Mouse (Mus musculus): ENCODE data around the gene Atpif1. TPM values are rescaled to one million over a fixed set of nuclear protein-coding genes. Genes with fewer than 3 reads are reported as not detected.

Gene Atpif1
- polyA plus RNA-seq, 1 experiment: 477 TPM

DNA sequence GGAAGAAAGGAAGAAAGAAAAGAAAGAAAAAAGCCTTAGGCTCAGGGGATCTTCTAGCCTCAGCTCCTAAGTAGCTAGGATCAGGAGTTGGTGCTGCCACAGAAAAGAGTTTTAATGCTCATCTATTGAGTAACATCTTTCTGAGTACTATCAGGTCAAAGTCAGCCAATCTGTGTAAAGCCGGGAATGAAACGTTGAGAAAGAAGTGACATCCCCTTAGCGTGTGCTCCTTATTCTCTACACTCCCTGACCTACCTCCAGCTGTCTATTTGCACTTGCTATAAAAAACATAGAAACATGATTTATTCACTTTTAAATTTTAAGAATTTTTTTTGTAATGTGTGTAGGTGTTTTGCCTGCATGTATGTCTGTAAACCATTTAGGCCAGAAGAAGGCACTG is 14.3 kb downstream of the Atpif1 start:
- no peak overlapping the region for H3K4me3 ChIP-seq
- no peak for TF ChIP-seq E2F4 (IDR thresholded peaks at IDR 0.05; ENCODE audit: insufficient read depth)
- TF ChIP-seq REST (IDR thresholded peaks at IDR 0.05; ENCODE audit: insufficient read depth, insufficient read length): no peak
- TF ChIP-seq TCF12 (IDR thresholded peaks at IDR 0.05; ENCODE audit: insufficient read depth, poor library complexity, severe bottlenecking): no peak
- no peak for TF ChIP-seq MAX (IDR thresholded peaks at IDR 0.05; ENCODE audit: low read depth)
- no peak for TF ChIP-seq USF1 (IDR thresholded peaks at IDR 0.05; ENCODE audit: low read depth)
- TF ChIP-seq CEBPB (IDR thresholded peaks at IDR 0.05; ENCODE audit: insufficient read depth, poor library complexity, severe bottlenecking): no peak
- no peak for TF ChIP-seq POLR2A (IDR thresholded peaks at IDR 0.05; ENCODE audit: insufficient read length, low read depth)
- TF ChIP-seq MYOD1 (IDR thresholded peaks at IDR 0.05; ENCODE audit: control insufficient read depth in 1 of 3, insufficient read length in 2 of 3, low read depth in 2 of 3): no peak
- no peak for TF ChIP-seq POLR2AphosphoS2 (IDR thresholded peaks at IDR 0.05; ENCODE audit: insufficient read length, low read depth)
- TF ChIP-seq TCF3 (IDR thresholded peaks at IDR 0.05; ENCODE audit: insufficient read length, low read depth): no peak
- no peak for TF ChIP-seq MYOG (IDR thresholded peaks at IDR 0.05; ENCODE audit: control insufficient read depth in 1 of 3, insufficient read depth in 1 of 3, insufficient read length in 2 of 3, low read depth in 2 of 3)
- TF ChIP-seq SRF (IDR thresholded peaks at IDR 0.05; ENCODE audit: control insufficient read depth, insufficient read length, low read depth): no peak
- no peaks in the 10 kb centered on the region for H3K36me3 ChIP-seq (ENCODE audit: control insufficient read depth, insufficient read depth)
- no peaks in the 10 kb centered on the region for H3K79me2 ChIP-seq (ENCODE audit: control insufficient read depth, insufficient read depth)
- no peak overlapping the region for H3ac ChIP-seq (ENCODE audit: control insufficient read depth, insufficient read length)
- no peaks in the 10 kb centered on the region for H3K27me3 ChIP-seq (ENCODE audit: control insufficient read depth, insufficient read depth, insufficient read length)
- no peak overlapping the region for H3K4me2 ChIP-seq (ENCODE audit: low read depth)

DNA sequence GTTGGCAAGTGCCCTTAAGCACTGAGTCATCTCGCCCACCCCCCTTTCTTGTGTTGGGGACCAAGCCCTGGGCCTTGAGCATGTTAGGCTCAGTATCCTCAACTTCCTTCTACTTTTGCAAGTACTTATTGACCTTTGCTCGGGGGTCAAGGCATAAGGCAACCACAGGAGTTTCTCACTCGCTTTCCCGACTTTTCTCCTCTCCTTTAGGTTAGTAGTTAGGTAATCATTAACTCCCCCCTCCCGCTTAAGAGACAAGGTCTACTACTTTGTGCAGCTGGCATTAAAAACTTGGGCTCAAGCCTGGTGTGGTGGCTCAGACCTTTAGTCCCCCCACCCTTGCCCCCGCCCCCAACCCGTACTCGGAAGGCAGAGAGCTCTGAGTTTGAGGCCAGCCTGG is 15.4 kb downstream of the Atpif1 start:
- no peaks in the 10 kb centered on the region for H3K27me3 ChIP-seq (ENCODE audit: control insufficient read depth, insufficient read depth, insufficient read length)
- no peak overlapping the region for H3ac ChIP-seq (ENCODE audit: control insufficient read depth, insufficient read length)
- TF ChIP-seq MYOD1 (IDR thresholded peaks at IDR 0.05; ENCODE audit: control insufficient read depth in 1 of 3, insufficient read length in 2 of 3, low read depth in 2 of 3): no peak
- TF ChIP-seq TCF3 (IDR thresholded peaks at IDR 0.05; ENCODE audit: insufficient read length, low read depth): no peak
- no peak for TF ChIP-seq USF1 (IDR thresholded peaks at IDR 0.05; ENCODE audit: low read depth)
- no peak for TF ChIP-seq TCF12 (IDR thresholded peaks at IDR 0.05; ENCODE audit: insufficient read depth, poor library complexity, severe bottlenecking)
- TF ChIP-seq SRF (IDR thresholded peaks at IDR 0.05; ENCODE audit: control insufficient read depth, insufficient read length, low read depth): no peak
- no peak for TF ChIP-seq POLR2AphosphoS2 (IDR thresholded peaks at IDR 0.05; ENCODE audit: insufficient read length, low read depth)
- no peak for TF ChIP-seq MAX (IDR thresholded peaks at IDR 0.05; ENCODE audit: low read depth)
- no peak for TF ChIP-seq REST (IDR thresholded peaks at IDR 0.05; ENCODE audit: insufficient read depth, insufficient read length)
- no peak for TF ChIP-seq POLR2A (IDR thresholded peaks at IDR 0.05; ENCODE audit: insufficient read length, low read depth)
- H3K36me3 ChIP-seq (ENCODE audit: control insufficient read depth, insufficient read depth): no peaks in the 10 kb centered on the region
- H3K4me3 ChIP-seq: no peak overlapping the region
- no peaks in the 10 kb centered on the region for H3K79me2 ChIP-seq (ENCODE audit: control insufficient read depth, insufficient read depth)
- no peak overlapping the region for H3K4me2 ChIP-seq (ENCODE audit: low read depth)

DNA sequence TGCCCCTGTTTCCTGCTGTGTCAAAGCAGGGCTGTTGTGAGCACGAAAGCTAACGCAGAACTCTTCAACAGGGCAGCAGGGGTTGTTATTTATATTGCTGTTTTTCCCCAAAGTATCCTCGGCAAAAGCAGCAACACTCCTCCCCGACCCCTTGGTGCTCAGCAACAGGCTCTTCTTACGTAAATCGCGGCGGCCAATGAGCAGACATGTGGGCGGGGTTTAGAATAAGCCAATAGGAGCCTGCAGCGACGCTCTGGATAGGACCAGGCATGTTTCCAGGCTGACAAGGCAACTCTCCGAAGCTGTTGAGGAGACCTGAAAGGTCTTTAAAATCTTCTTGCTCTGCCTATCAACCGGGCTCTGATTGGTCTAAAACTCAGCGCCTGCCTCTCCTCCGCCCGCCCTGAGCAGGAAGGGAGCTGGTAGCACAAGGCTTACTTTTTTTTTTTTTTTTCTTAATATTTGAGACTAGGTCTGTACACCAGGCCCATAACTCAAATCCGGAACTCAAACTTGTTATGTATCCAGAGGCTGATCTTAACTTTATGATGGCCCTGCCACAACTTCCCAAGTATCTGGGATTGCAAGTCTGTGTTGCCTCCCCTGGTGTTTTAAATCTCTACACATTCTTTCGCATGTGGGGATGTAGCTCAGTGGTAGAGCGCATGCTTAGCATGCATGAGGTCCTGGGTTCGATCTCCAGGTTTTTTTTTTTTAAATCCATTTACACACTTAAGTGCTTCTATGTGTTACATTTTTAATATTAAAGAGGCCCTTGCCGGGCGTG is 17.9 kb downstream of the Atpif1 start:
- TF ChIP-seq POLR2AphosphoS2 (IDR thresholded peaks at IDR 0.05; ENCODE audit: insufficient read length, low read depth): peak; percentile 74
- no peak for TF ChIP-seq E2F4 (IDR thresholded peaks at IDR 0.05; ENCODE audit: insufficient read depth)
- peak; percentile 71 for TF ChIP-seq POLR2A (IDR thresholded peaks at IDR 0.05; ENCODE audit: insufficient read length, low read depth)
- Histone ChIP-seq H3K79me2 (ENCODE audit: control insufficient read depth, insufficient read depth) (no peaks in the 10 kb centered on the region), H3K4me2 (ENCODE audit: low read depth) (peak overlapping the region; percentile 100), H3K4me3 (peak overlapping the region; percentile 32), H3K27me3 (ENCODE audit: control insufficient read depth, insufficient read depth, insufficient read length) (no peaks in the 10 kb centered on the region), H3ac (ENCODE audit: control insufficient read depth, insufficient read length) (peak overlapping the region; percentile 36), H3K36me3 (ENCODE audit: control insufficient read depth, insufficient read depth) (no peaks in the 10 kb centered on the region)

DNA sequence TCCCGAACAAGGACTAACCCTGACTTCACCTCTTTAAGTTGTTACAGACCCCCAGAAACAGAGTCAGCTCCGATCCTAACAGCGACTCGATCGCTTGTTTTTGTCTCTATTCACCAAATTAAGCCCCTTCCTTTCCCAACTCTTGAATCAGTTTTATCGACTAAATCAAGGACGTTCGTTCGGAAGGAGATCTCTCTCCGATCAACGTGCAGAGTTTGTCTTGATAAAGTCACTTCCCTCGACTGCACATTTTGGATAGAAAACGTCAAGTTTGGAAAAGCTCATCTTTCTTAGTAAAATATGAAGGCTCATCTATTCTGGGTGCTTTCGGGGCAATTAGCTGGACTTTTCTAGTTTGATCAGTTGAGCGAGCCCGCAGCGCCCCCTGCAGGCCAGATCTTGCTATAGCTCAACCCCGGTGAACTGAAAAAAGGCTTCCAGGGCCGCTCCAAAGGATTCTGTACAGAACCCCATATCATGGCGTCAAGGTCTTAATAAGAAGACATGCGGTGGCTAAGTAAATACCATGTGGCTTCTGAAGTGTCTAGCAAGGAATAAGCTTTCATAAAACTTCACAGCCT is 18.8 kb downstream of the Atpif1 start:
- Histone ChIP-seq H3K4me3 (peak overlapping the region; percentile 32), H3K27me3 (ENCODE audit: control insufficient read depth, insufficient read depth, insufficient read length) (no peaks in the 10 kb centered on the region), H3ac (ENCODE audit: control insufficient read depth, insufficient read length) (peak overlapping the region; percentile 36), H3K4me2 (ENCODE audit: low read depth) (peak overlapping the region; percentile 100), H3K79me2 (ENCODE audit: control insufficient read depth, insufficient read depth) (peaks cover 5% of the 10 kb centered on the region), H3K36me3 (ENCODE audit: control insufficient read depth, insufficient read depth) (no peaks in the 10 kb centered on the region)
- TF ChIP-seq MAX (IDR thresholded peaks at IDR 0.05; ENCODE audit: low read depth) (no peak), POLR2A (IDR thresholded peaks at IDR 0.05; ENCODE audit: insufficient read length, low read depth) (peak; percentile 13)

DNA sequence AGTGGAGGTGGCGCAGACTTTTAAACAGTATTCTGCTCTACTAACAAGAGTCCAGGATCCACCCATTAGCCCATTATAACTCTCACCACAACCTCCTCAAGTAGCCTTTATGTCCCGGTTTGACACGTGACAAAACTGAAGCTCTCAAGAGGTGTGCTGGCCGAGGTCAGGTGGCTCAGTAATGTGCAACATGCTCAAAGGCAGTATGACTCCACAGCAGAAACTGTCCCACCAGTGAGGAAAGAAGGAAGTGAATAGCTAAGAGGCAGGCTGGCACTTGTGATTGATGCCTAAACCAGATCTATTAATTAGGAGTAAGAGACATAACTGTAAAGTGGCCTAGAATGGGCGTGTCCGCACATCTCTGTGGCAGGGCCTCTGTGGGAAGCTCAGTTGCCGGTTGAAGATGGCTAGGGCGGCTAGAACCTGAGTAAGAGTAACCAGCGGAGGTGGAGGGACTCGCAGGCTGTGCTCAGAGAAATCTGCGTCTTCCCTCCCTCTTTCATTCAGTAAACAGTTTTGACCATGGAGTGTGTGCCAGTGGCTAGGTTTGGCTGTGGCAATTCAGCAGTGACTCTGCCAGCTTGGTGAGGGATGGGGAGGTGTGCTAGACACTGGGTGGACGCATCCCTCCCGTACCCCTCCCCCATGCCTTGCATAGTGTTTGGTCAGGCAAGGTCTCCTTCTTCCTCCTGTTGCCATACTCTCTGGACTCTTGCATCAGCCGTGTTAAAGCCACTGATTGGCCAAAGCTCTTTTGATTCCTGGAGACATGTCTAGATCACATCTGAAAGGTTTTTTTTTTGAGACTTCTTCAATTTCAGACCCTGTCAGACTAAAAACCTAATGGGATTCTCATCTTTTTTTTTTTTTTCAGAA is 19.8 kb downstream of the Atpif1 start:
- Histone ChIP-seq H3ac (ENCODE audit: control insufficient read depth, insufficient read length) (peak overlapping the region; percentile 36), H3K36me3 (ENCODE audit: control insufficient read depth, insufficient read depth) (no peaks in the 10 kb centered on the region), H3K27me3 (ENCODE audit: control insufficient read depth, insufficient read depth, insufficient read length) (no peaks in the 10 kb centered on the region), H3K79me2 (ENCODE audit: control insufficient read depth, insufficient read depth) (peaks cover 15% of the 10 kb centered on the region), H3K4me2 (ENCODE audit: low read depth) (peak overlapping the region; percentile 100), H3K4me3 (peak overlapping the region; percentile 32)
- TF ChIP-seq MYOD1 (IDR thresholded peaks at IDR 0.05; ENCODE audit: control insufficient read depth in 1 of 3, insufficient read length in 2 of 3, low read depth in 2 of 3): peak in 1 of 3 experiments; percentile 28
- TF ChIP-seq SRF (IDR thresholded peaks at IDR 0.05; ENCODE audit: control insufficient read depth, insufficient read length, low read depth): no peak
- peak in 1 of 3 experiments; percentile 37 for TF ChIP-seq MYOG (IDR thresholded peaks at IDR 0.05; ENCODE audit: control insufficient read depth in 1 of 3, insufficient read depth in 1 of 3, insufficient read length in 2 of 3, low read depth in 2 of 3)
- no peak for TF ChIP-seq MAX (IDR thresholded peaks at IDR 0.05; ENCODE audit: low read depth)
- TF ChIP-seq POLR2AphosphoS2 (IDR thresholded peaks at IDR 0.05; ENCODE audit: insufficient read length, low read depth): peak; percentile 92
- no peak for TF ChIP-seq E2F4 (IDR thresholded peaks at IDR 0.05; ENCODE audit: insufficient read depth)
- peak; percentile 81 for TF ChIP-seq POLR2A (IDR thresholded peaks at IDR 0.05; ENCODE audit: insufficient read length, low read depth)
- TF ChIP-seq CEBPB (IDR thresholded peaks at IDR 0.05; ENCODE audit: insufficient read depth, poor library complexity, severe bottlenecking): peak; percentile 100

Data from myocyte (in vitro differentiated cells).